Mouse (Mus musculus) heart, embryonic 11.5 days (tissue): ENCODE data around the gene Spa17. TPM values are rescaled to one million over a fixed set of nuclear protein-coding genes. Genes with fewer than 3 reads are reported as not detected.

Source experiments
- ATAC-seq: fragments of 200-750 bp; cut with Nextera tagmentation; replicated peaks from 2 replicates; pipeline ENCODE4 v1.8.0; 2017; ENCODE audit warnings: moderate library complexity; ENCODE audit not compliant: insufficient number of reproducible peaks, low FRiP score, low TSS enrichment
- H3K27ac ChIP-seq: fragments of 300-500 bp; sonication (generic); 2 replicates; pipeline ENCODE4 v1.5.1; 2014; ENCODE audit warnings: mild to moderate bottlenecking, low read depth, low read length
- H3K27me3 ChIP-seq: fragments of 300-500 bp; sonication (generic); 2 replicates; pipeline ENCODE4 v1.6.1; 2014; ENCODE audit warnings: mild to moderate bottlenecking, low read length, mixed read lengths; ENCODE audit not compliant: control insufficient read depth, insufficient read depth
- H3K36me3 ChIP-seq: fragments of 300-500 bp; sonication (generic); 2 replicates; pipeline ENCODE4 v1.6.1; 2014; ENCODE audit warnings: mild to moderate bottlenecking, low read length, moderate library complexity, mixed read lengths; ENCODE audit not compliant: control insufficient read depth, insufficient read depth
- H3K4me1 ChIP-seq: fragments of 300-500 bp; sonication (generic); 2 replicates; pipeline ENCODE4 v1.6.1; 2014; ENCODE audit warnings: low read length; ENCODE audit not compliant: control insufficient read depth, insufficient read depth
- H3K4me2 ChIP-seq: fragments of 300-500 bp; sonication (generic); 2 replicates; pipeline ENCODE4 v1.6.1; 2014; ENCODE audit warnings: mild to moderate bottlenecking, moderate library complexity
- H3K4me3 ChIP-seq: fragments of 300-500 bp; sonication (generic); 2 replicates; pipeline ENCODE4 v1.5.1; 2014; ENCODE audit warnings: low read depth, low read length
- H3K9ac ChIP-seq: fragments of 300-500 bp; sonication (generic); 2 replicates; pipeline ENCODE4 v1.6.1; 2014; ENCODE audit warnings: mild to moderate bottlenecking, low read depth, low read length, moderate library complexity
- H3K9me3 ChIP-seq: fragments of 300-500 bp; sonication (generic); replicated peaks from 2 replicates; pipeline ENCODE4 v1.6.1; 2016; ENCODE audit warnings: low read length; ENCODE audit not compliant: control insufficient read depth
- WGBS: fragments of 180-500 bp; shearing (Covaris S2); extraction: QIAGEN DNeasy Blood & Tissue Kit; methylation state at CpG from one replicate; pipeline ENCODE4 v1.1.7; 2014; ENCODE audit not compliant: insufficient replicate concordance; 5-methylcytosine and 5-hydroxymethylcytosine counted together
- polyA plus RNA-seq: library from polyadenylated mRNA; unstranded; fragments of >200 nt; fragmentation: Nextera tagmentation; extraction: Ambion mirVana; gene quantifications from 2 replicates; pipeline ENCODE4 v1.2.1, GENCODE M21; 2014

Gene Spa17
- polyA plus RNA-seq, 1 experiment from 2014 or later = 10.0 TPM

DNA sequence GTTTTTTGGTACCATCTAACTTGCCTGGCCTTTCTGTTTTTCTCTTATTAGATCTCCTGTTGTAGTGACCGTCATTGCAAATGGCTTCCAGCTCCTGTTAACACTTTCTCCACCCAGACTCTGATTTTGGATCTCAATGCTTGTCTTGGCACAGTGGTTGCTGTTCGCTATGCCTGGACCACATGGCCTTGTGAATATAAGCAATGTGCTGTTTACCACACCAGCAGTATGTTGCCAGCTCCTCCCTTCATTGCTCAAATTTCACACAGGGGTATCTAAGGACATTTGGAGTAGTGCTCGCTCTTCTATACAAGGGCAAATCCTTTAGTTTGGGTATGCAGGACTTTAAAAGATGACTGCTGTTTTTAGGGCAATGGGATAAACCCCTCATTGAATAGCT, 32.7 kb upstream of the Spa17 start:
- 83% methylated on average over 3 of the region's 3 CpGs for WGBS
- no peak for ATAC-seq

DNA sequence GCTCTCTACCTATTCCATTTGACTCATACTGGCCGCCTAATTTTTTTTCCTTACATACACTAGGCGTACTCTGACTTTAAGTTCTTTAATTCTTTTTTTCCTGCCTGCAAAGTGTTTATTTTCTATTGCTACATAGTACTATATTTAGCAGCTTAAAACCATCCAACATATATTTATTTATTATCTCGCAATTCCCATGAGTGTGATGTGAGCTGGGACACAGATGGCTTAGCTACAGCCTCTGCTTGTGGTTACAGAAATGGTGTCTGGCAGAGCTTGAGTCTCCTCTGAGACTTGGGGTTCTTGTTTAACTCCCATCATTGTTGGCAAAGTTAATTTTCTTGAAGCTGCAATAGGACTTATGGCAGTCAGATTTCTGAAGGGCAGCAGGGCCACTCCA, 25.2 kb upstream of the Spa17 start:
- Histone ChIP-seq H3K36me3 (no peaks in the 10 kb centered on the region), H3K4me1 (no peaks in the 10 kb centered on the region), H3K9ac (no peak overlapping the region), H3K27ac (no peak overlapping the region), H3K9me3 (no peaks in the 10 kb centered on the region), H3K4me2 (no peak overlapping the region), H3K4me3 (no peak overlapping the region), H3K27me3 (no peaks in the 10 kb centered on the region)
- no peak for ATAC-seq
- WGBS = 75% methylated on average over 3 of the region's 3 CpGs

More for the DNA sequence above, 32.7 kb upstream of the Spa17 start:
- H3K9me3 ChIP-seq = no peaks in the 10 kb centered on the region
- no peak overlapping the region for H3K27ac ChIP-seq
- no peaks in the 10 kb centered on the region for H3K4me1 ChIP-seq
- H3K9ac ChIP-seq = no peak overlapping the region
- H3K4me2 ChIP-seq = no peak overlapping the region
- no peaks in the 10 kb centered on the region for H3K27me3 ChIP-seq
- no peak overlapping the region for H3K4me3 ChIP-seq
- peaks cover 27% of the 10 kb centered on the region for H3K36me3 ChIP-seq

DNA sequence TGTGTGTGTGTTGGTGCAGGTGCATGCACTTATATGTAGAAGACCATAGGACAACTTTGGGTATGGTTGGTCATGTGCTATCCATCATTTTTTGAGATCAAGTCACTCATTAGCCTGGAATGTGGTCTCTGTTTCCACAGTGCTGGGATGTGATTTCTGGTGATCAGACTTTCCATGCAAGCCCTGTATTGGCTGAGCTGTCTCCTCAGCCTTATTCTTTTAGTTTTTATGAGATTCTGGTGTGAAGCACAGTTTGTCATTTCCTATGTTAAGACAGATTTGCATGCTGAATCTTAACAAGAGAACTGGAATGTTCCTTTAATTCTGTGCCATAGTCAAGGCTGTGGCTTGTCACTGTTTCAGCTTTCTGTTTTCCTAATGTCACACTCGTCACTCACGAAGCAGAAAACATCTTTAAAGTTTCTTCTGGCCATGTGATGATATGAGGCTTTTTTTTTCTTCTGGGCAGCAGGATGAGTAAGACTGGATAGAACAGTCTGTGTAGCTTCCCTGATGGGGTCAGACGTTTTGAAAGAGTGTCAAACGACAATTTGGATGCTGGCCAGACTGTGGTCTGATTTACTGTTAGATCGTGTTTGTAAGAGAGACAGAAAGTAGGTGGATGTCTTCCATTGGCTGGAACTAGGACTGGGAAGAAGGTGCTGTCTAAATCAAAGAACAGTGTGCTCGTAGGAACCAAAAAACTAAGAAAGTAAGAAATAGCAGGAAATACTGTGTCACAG, 23.4 kb upstream of the Spa17 start:
- no peak for ATAC-seq
- 52% methylated on average over 6 of the region's 6 CpGs for WGBS
- no peaks in the 10 kb centered on the region for H3K9me3 ChIP-seq
- no peaks in the 10 kb centered on the region for H3K36me3 ChIP-seq
- no peak overlapping the region for H3K4me2 ChIP-seq
- no peaks in the 10 kb centered on the region for H3K27me3 ChIP-seq
- H3K27ac ChIP-seq = no peak overlapping the region
- no peak overlapping the region for H3K9ac ChIP-seq
- no peaks in the 10 kb centered on the region for H3K4me1 ChIP-seq
- H3K4me3 ChIP-seq = no peak overlapping the region

DNA sequence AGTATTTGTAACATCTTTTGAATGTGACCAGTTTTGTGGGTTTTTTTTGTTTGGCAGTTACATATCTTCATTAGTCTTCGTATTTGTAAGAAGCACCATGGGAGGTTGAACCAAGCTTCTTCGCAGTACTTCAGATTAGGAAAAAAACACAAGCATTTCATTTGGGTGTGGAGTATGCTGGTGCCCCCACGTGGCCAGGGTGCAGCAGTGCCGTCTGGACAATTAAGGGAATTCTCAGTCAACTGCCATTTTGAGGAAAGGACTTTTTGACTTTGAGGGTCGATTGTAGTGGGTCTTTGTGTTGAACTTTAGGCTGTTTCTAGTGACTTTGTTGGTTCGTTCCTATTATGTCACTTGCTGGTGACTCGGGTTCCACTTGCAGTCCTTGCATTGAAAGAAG, 22.8 kb upstream of the Spa17 start:
- Histone ChIP-seq H3K27ac (no peak overlapping the region), H3K4me3 (no peak overlapping the region), H3K27me3 (no peaks in the 10 kb centered on the region), H3K9me3 (no peaks in the 10 kb centered on the region), H3K9ac (no peak overlapping the region), H3K4me2 (no peak overlapping the region), H3K4me1 (no peaks in the 10 kb centered on the region), H3K36me3 (no peaks in the 10 kb centered on the region)
- 16% methylated on average over 7 of the region's 7 CpGs for WGBS
- ATAC-seq = no peak

DNA sequence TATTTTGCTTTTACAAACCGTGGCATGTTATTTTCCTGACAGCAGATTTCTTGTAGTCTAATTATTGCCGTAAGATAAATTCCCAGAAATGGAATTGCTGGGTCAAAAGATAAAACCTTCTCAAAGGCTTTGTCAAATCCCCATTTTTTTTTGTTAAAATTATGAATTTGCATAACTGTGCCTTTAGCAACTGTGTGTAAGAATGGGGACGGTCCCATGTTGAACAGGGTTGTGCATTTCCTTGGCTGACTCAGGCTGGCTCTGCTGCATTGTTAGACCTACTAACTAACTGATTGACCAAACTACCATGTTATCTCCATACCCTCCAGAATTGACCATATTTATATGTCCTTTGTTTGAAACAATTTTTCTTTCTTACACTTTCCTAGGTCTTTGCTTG, 20.7 kb upstream of the Spa17 start:
- WGBS = 91% methylated on average over 3 of the region's 3 CpGs

DNA sequence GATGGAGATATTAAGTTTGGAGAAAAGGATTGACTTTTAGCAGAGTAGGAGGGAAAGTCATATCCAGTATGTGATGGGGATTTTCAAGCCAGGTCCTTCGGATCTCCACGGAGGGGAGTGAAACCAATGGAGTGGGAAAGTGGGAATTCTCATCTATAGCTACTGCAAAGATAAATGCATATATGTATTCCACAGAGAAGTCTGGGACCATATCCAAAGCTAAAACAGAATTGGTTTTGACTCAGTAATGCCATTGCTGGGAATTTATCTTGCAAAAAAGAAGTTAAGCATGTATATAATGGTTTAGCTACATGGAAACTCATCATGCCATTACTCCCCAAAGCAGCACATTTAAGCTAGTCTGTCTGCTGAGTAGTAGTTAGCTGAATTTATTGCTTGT, 18.8 kb upstream of the Spa17 start:
- Histone ChIP-seq H3K4me3 (no peak overlapping the region), H3K36me3 (no peaks in the 10 kb centered on the region), H3K4me2 (no peak overlapping the region), H3K27ac (no peak overlapping the region), H3K9ac (no peak overlapping the region), H3K27me3 (no peaks in the 10 kb centered on the region), H3K4me1 (no peaks in the 10 kb centered on the region), H3K9me3 (no peaks in the 10 kb centered on the region)
- 74% methylated on average over 2 of the region's 2 CpGs for WGBS
- no peak for ATAC-seq

More for the DNA sequence above, 20.7 kb upstream of the Spa17 start:
- H3K9me3 ChIP-seq = no peaks in the 10 kb centered on the region
- H3K36me3 ChIP-seq = no peaks in the 10 kb centered on the region
- no peak overlapping the region for H3K27ac ChIP-seq
- no peaks in the 10 kb centered on the region for H3K4me1 ChIP-seq
- ATAC-seq = no peak
- no peaks in the 10 kb centered on the region for H3K27me3 ChIP-seq
- no peak overlapping the region for H3K9ac ChIP-seq
- no peak overlapping the region for H3K4me3 ChIP-seq
- no peak overlapping the region for H3K4me2 ChIP-seq

DNA sequence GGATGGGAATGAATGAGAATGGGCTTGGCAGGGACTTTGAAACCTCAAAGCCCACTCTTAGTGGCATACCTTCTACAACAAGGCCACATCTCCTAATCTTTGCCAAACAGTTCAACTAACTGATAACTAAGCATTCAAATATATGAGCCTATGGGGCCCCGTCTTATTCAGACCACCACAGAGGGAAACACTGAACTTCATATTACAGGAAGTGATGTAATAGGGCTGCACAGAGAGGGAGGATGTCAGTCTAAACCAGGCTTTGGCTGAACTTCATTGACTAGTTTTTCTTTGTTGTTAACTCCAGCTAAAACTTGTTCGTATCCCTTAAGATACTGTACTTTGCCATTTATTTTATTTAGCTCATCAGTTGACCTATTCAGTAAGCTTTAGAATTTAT, 16.4 kb upstream of the Spa17 start:
- Histone ChIP-seq H3K4me3 (no peak overlapping the region), H3K4me1 (no peaks in the 10 kb centered on the region), H3K36me3 (no peaks in the 10 kb centered on the region), H3K4me2 (no peak overlapping the region), H3K27me3 (no peaks in the 10 kb centered on the region), H3K9ac (no peak overlapping the region), H3K27ac (no peak overlapping the region), H3K9me3 (no peaks in the 10 kb centered on the region)
- WGBS = 80% methylated on average over 2 of the region's 2 CpGs
- ATAC-seq = no peak

DNA sequence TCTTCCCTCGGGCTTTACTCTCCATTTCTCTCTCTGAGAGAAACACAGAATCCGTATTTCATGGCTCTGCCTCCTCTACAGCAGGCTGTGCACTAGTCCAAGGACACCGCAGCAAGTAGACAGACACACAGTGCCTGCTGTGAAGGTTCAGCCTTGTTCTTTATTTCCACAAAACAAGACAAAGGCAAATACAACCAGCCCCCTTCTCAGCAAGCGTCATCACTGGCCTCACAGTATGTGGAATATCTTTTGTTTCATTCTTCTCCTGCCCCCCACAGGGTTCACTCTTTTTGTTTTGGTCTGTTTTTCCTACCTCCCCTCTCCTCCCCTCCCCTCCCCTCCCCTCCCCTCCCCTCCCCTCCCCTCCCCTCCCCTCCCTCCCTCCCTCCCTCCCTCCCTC, 15.1 kb upstream of the Spa17 start:
- no peaks in the 10 kb centered on the region for H3K4me1 ChIP-seq
- H3K27me3 ChIP-seq = no peaks in the 10 kb centered on the region
- H3K4me3 ChIP-seq = no peak overlapping the region
- no peaks in the 10 kb centered on the region for H3K9me3 ChIP-seq
- H3K4me2 ChIP-seq = no peak overlapping the region
- no peak for ATAC-seq
- H3K9ac ChIP-seq = no peak overlapping the region
- H3K36me3 ChIP-seq = no peaks in the 10 kb centered on the region
- H3K27ac ChIP-seq = no peak overlapping the region
- 69% methylated on average over 4 of the region's 4 CpGs for WGBS

DNA sequence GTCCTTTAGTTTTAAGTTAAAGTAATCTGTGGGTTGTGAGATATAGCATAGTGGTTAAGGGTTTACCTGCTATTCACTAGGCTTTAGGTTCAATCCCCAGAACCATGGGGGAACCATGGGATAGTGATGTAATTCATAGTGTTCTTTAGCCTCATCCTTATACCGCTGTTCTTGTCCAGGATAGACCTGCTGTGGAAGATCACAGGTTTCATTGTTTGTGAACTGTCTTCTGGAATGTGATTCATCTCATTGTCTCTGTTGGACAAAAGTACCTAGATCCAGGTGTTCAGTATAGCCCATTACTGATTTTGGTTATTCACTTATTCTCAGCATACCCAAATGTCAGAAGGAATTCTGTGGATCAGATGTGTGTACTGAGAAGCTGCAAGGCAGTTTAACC, 13.7 kb upstream of the Spa17 start:
- 94% methylated on average over 1 of the region's 1 CpGs for WGBS
- Histone ChIP-seq H3K4me3 (no peak overlapping the region), H3K27ac (no peak overlapping the region), H3K4me2 (no peak overlapping the region), H3K9ac (no peak overlapping the region), H3K9me3 (no peaks in the 10 kb centered on the region), H3K4me1 (no peaks in the 10 kb centered on the region), H3K36me3 (no peaks in the 10 kb centered on the region), H3K27me3 (no peaks in the 10 kb centered on the region)
- ATAC-seq = no peak
